Mouse (Mus musculus): ENCODE data around the gene B3gnt8. TPM values are rescaled to one million over a fixed set of nuclear protein-coding genes. Genes with fewer than 3 reads are reported as not detected.

B3gnt8 gene
- total RNA-seq, 2 experiments from 2014 or later: 18.3 to 34.3 TPM

DNA sequence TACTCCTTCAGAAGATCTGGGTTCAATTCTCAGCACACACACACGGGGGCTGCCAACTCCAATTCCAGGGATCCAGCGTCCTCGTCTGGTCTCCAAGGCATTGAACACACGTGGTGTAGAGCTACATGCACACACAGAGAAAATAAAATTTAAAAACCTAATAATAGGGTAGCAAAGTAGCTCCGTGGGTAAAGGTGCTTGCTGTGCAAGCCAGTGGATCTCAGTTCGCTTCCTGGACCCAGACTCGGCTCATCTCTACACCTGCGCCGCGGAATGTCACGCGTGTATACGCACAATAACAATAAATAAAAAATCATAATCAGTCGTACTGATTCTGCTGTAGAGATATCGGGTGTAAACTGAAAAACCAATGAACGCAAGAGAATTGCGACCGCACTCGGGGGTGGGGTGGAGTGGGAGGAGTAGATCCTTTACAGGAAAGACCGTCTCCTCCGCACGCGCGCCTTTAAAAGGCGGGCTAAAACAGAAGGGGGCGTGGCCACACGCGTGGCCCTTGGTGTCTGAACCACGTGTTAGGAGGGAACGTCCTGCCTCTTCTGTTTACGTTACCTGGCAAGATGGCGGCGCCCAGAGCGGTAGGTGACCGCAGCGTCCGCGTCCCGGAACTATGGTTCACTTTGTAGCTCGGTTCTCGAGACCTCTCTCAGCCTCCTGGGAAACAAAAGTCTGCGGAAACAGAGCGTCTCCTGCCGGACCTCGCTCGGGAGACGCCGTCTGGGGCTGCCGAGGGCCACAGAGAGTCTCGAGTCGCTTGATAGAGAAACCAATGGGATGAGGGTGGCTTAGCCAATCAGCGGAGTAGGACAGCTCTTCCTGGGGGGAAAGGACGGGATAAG is 7.4 kb upstream of the B3gnt8 start, which contains the start of gene Dmac2:
Dmac2 (plus strand) TSS at position 550 of the 857 bp plus-strand sequence.
- ATAC-seq (ENCODE audit: poor library complexity, severe bottlenecking): peak; percentile 99

DNA sequence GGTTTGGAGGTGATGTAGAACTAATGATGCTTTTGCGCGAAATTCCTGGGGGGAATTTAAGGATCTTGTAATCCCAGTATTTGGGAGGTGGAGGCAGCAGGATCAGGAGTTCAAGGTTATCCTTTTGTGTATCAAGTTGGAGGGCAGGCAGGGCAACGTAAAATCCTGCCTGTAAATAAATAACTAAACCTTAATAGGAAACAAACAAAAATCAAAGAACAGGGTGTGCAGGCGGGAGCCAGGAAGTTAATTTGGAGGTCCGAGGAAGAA is 6.8 kb upstream of the B3gnt8 start:
- ATAC-seq (ENCODE audit: poor library complexity, severe bottlenecking): no peak

DNA sequence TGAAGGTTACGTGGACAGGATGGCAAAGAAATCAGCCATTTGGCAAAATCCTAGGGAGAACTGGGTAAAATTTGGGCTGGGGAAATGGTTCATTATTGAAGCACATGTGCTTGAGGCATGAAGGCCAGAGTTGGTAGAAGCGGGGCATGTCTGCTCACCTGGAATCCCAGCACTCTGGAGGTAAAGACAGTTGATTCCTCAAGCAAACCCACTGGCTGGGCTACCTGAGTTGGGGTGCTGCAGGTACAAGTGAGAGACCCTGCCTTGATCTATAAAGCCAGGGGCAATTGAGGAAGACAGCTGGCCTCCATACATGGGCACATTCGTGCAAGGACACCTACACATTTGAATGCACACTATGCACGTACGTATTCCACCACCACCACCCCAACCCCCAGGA is 6.4 kb upstream of the B3gnt8 start:
- ATAC-seq (ENCODE audit: poor library complexity, severe bottlenecking): no peak

DNA sequence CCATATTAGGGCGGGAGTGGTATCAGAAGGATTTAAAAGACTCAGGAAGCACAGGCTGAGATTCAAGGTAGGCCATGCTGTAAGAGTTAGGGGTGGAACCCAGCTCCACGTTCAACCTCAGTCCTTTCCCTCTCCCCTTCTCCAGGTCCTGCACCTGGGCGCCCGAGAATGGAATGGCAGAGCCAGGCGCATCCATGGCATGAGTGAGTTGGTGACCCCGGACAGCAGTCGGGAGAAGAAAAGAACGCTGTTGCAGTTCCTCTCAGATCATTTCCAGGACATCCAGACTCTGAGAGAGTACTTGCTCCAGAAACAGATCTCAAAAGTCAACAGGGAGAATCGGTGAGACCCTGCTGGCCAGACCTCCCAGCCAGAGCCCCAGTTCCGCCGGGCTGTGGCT is 5.7 kb upstream of the B3gnt8 start:
- no peak for ATAC-seq (ENCODE audit: poor library complexity, severe bottlenecking)

DNA sequence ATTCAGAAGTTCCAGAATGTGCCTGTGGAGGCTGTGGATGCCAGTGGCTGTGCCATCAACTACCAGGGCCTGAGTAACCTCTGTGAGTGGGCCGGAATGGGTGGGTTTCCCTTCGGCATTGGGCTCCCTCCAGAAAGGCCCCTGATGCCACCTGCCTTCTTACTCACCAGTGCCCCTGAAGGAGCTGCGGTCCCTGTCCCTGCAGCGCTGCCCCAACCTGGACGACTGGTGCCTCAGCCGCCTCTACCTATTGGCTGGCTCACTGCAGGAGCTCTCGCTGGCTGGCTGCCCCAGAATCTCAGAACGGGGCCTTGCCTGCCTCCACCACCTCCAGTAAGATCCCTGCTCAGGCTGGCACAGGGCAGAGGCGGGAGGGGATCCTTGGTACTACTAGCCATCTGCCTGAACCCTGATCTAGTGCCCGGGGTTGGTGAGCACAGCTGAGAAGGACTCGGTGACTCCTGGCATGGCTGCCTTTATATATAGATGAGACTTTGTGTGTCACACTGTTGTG is 2.5 kb upstream of the B3gnt8 start:
- no peak for ATAC-seq (ENCODE audit: poor library complexity, severe bottlenecking)

DNA sequence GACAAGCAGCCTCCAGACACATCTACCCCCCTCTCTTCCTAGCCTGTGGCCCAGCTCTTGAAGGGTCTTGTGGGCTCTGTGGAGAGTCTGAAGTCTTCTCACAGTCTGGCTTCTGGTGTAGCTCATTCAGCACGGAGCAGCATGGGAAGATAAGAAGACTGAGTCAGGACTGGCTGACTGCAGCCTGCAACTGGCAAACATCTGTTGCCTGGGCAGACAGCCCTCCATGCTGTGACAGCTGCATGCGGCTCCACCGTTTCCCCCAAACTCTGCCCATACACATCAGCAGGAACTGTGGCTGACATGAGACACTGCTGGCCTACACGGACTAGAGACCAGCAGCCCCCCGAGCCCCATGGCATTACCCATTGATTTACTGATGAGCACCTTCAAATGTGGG is 1.6 kb upstream of the B3gnt8 start:
- no peak for ATAC-seq (ENCODE audit: poor library complexity, severe bottlenecking)

DNA sequence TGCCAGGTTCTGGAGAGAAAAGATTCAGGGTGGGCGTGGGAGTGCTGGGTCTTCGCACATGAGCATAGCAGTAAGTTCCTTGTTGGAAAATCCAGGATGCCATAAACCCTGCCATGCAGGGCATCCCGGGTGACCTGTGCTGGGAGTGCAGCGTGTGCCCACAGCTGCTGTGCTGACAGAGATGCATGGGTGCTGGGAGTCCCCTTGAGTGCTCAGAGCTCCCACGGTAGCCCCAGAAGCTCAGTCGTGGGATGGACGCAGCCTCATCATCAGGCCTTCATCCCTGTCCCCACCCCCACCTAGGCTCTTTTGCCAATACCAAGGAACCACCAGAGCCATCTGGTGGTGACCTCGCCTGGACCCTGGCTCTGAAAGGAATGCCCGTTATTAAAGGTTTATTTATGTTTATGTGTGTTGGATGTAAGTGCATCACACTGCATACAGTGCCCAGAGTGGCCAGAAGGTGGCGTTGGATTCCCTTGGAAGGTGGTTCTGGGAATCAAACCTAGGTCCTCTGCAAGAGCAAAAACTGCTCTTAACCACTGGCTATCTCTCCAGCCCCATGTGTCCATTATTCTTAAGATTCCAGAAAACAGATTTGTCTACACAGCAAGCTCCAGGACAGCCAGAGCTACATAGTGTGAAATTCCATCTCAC is 732 bp upstream of the B3gnt8 start:
- ATAC-seq (ENCODE audit: poor library complexity, severe bottlenecking): peak; percentile 34; the same call in 1 of the 2 replicates

DNA sequence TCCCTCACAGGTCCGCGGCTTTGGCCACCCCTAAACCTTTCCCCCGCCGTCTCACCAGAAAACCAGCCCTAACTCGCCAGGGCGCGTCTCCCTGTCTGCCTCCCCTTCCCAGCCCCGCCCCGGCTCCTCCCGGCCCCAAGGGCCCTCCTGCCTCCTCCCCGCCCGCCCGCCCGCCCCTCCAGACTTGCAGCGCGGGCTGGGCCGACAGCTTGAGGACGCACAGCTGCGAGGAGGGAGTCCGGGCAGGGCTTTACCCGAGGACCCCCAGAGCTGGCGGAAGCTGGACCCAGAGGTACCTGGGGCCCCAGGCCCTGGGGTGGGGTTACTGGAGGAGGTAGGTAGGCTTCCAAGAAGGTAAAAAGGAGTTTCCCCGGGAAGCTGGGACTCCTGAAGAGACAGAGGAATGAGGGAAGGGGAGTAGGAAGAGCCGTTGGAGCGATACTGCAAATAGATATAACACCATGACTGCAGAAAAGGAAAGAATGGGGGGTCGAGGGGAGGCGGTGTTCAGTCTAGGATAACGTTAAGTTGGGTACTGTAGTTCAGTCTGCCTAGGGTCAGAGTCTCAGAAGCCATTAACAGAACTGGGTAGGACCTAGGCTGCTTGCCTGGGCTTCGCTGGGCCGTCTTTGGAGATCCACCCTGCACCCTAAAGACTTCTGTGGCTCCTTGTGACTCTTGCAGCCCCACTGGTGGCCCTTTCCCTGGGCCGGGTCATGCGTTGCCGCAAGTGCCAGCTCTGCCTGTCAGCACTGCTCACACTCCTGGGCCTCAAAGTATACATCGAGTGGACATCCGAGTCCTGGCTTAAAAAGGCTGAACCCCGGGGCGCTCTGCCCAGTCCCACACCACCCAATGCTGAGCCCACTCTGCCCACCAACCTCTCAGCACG is 1.2 kb downstream of the B3gnt8 start:
- ATAC-seq (ENCODE audit: poor library complexity, severe bottlenecking): peak; percentile 52

DNA sequence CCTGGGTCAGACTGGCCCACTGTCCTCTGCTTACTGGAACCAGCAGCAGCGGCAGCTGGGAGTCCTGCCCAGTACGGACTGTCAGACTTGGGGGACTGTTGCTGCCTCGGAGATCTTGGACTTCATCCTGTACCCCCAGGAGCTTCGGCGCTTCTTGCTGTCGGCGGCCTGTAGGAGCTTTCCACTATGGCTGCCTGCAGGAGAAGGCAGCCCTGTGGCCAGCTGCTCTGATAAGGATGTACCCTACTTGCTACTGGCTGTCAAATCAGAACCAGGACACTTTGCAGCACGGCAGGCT is 1.8 kb downstream of the B3gnt8 start:
- no peak for ATAC-seq (ENCODE audit: poor library complexity, severe bottlenecking)

DNA sequence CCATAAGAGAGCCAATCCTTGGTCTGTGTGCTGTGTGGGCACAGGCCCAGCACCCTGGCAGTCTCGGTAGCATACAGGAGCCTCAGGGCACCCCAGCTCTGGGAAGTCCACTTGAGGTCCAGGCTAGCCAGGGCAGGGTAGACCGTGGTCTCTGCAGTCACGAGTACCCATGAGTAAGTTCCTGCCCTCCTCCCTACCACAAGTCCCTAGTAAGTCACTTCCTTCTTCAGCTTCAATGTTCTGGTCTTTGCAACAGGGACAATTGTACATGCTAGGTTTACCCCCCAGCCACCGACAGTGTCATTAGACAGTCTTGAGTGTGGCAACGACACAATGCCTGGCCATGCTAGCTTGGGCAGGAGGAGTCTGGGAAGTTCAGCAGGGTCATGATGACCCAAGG is 6.2 kb downstream of the B3gnt8 start:
- ATAC-seq (ENCODE audit: poor library complexity, severe bottlenecking): peak; percentile 91

DNA sequence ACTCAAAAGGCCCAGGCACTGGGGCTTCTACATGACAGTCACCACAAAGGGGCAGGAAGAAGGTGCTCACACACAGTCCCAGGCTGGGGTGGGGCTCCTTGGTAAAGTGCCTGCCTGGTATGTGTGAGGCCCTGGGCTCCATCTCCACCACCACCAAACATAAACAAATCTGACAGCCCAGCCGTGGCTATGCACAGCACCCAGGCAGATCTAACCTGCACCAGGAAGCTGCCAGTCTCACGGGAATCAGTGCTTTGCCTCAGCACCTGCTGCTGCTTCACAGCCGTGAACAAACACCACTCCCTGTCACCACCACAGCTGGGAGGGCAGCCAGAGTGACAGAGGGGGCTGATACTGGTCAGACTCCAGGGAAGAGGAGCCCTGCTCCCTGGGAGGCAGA is 9.9 kb downstream of the B3gnt8 start:
- no peak for ATAC-seq (ENCODE audit: poor library complexity, severe bottlenecking)

DNA sequence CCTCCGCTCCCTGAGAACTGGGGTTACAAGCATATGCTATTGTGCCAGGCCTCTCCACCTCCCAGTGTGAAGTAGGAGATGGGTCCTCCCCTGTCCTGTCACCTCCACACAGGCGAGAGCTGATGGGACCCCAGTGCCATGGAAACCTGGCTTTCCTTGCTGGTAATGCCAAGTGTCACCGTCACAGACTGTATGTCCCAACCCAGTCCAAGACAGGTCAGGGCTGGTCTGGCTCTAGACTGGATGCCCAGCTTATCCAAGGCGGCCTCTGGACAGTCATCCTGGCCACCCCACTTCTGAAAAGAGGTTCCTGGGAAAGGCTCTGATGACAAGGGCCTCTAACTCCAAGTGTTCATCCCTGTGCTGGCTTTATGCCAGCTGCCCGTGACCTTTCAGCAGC is 10.6 kb downstream of the B3gnt8 start:
- no peak for ATAC-seq (ENCODE audit: poor library complexity, severe bottlenecking)

DNA sequence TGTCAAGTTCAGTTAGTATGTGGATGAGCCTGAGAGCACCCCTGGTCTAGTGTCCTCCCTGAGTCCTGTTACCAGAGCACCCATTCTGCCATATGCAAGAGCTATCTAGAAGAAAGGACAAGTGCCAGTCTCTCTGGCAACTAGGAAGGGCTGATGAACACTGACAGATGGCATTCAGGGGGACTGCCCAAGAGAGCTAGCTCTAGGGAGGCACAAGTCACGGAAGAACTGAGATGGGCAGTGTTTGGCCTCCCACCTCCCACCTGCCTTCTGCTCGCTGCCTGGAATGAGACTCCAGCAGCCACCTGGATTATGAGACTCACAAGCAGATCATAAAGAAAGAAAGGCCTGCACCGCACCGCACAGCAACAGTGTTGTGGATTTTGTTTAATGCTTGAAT is 13.3 kb downstream of the B3gnt8 start:
- no peak for ATAC-seq (ENCODE audit: poor library complexity, severe bottlenecking)

DNA sequence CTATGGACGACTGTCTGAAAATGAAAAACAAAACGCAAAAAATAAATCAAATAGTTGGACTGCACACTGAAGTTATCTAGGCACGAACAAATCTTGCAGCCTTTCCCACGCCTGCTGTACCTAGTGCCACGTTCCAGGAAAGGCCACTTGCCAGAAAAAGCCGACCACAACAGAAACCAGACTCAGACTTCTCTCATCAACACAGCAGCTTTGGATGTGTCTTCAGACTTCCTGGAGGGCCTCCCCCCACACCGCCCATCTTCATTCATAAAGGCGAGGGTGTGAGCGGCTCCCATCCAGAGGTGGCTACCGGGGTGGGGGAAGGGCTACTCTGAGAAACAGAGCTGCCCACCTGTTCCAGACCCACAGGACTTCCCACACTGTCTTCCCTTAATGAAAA is 17.7 kb downstream of the B3gnt8 start:
- ATAC-seq (ENCODE audit: poor library complexity, severe bottlenecking): no peak

DNA sequence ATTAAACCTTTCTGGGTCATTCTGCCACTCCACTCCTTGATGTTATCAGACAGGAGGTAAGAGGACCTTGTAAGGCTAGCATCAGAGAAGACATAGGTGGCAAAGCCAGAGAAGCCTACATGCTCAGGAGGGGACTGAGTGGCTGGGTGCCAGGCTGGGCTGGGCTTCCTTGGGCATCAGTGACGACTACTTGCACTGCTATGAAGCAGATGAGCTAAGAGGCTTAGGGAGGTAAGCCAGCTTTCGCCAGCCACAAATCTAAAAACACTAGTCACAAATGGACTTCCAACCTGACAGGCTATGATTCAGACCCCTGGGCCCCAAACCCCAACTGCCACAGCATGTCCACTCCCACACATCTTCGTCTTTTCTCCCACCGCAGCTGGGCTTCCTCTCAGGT is 18.2 kb downstream of the B3gnt8 start:
- ATAC-seq (ENCODE audit: poor library complexity, severe bottlenecking): peak; percentile 36

DNA sequence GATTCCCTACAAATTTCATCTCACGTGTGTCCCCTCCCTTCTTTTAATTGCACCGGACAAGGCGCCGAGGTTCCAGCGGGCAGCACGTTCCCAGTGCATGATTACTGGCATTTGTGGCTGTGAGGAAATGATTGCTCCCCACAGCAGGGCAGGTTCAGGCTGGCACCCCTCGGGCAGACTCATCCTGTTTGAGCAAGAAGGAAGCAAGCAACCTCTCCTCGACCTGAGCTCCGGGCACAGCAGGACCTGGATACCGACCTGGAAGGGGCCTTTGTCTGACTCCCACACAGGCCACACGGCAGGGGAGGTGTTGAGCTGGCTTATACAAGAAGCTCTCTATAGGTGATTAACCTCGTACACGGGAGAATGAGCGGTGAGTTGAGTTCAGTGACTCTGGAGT is 18.6 kb downstream of the B3gnt8 start:
- ATAC-seq (ENCODE audit: poor library complexity, severe bottlenecking): peak; percentile 38

DNA sequence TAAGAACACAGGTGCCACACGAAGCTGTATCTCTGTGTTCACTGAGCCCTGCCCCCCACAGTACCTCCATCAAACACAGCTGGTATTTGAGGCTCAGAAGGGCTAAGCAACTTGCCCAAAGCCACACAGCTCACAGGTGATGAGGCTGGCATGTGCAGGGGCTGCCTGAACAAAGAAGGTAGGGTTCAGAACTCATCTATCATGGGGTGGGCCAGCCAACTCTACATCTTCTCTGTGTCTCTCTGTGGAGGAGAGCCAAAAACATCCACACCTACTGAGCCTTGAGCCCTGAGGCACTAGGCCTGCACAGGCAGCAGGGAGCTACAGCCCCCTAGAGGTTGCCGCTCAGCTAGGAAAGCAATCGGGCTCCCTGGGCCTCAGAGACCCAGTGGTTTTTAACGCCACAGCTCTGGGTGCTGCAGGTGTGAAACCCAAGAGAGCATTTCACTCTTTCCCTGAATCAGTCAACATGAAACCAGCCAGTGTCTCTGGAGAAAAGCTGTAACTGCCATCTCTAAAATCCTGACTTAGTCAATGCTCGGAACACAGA is 21.2 kb downstream of the B3gnt8 start:
- peak; percentile 26; the same call in 1 of the 2 replicates for ATAC-seq (ENCODE audit: poor library complexity, severe bottlenecking)

DNA sequence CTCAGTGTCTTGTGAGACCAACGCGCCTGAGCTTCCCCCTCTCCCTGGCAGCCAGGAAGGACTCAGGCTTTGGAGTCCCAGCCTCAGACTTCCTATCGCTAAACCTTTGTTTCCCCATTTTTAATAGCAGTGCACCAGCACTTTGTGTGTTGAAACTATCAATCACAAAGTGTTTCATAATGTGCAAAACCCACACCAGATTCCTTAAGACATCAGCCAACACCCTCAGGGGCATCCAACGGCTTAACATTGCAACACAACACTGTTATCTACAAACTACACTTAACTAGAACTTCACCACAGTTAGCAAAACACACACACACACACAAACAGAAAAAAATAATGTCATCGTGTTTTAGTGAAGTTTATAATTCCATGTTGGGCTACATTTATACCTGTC is 23.4 kb downstream of the B3gnt8 start:
- ATAC-seq (ENCODE audit: poor library complexity, severe bottlenecking): peak; percentile 48

DNA sequence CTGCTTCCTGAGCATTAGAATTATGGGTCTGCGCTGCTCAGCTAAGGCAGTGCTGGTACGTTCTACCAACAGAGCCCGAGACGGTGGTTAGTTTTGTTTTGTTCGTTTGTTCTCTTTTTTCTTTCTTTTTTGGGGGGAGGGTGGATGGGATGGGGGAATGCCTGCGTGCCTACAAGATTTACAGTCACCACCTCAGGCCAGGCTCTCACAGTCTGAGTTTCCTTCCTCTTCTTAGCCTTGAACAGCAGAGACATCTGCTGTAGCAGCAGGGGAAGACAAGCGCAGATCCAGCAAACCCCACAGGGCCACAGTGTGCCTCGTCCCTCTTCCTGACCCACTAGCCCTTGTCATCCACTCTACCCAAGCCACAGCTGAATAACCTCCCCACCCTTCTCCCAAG is 24.8 kb downstream of the B3gnt8 start:
- peak; percentile 81 for ATAC-seq (ENCODE audit: poor library complexity, severe bottlenecking)

DNA sequence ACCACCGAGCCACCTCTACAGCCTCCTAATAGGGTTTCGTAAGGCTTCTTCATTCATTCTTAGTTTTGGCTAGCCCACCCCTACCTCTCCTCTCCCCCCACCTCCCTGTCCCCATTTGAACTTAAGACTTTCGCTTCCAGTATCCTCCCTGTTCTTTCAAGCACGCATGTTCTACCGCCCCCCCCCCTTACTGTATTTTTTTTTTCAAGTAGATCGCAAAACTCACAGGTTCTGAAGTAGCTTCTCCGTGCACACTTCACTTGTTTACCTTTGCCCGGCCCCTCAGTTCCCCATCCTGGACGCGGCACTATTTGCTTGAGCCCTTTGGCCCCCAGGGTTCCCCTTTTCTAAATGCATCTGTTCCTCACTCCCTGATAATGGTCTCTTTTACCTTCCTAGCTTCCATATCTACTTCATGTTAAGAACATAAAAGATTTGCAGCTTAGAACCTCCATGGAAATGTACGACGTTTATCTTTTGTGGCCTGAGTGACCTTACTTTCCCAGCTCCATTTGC is 25.8 kb downstream of the B3gnt8 start:
- ATAC-seq (ENCODE audit: poor library complexity, severe bottlenecking): peak; percentile 28; the same call in 1 of the 2 replicates

Measured in megakaryocyte, adult 5-6 weeks (primary cell).